Mouse (Mus musculus) liver, embryonic 12.5 days (tissue): ENCODE results near the gene Gm5737. TPM values are rescaled to one million over a fixed set of nuclear protein-coding genes. Genes with fewer than 3 reads are reported as not detected.

Source experiments
- polyA plus RNA-seq: library from polyadenylated mRNA; unstranded; fragments of >200 nt; fragmentation: Nextera tagmentation; extraction: Ambion mirVana; gene quantifications from 2 replicates; pipeline ENCODE4 v1.2.1, GENCODE M21; 2016

Gm5737 gene
- polyA plus RNA-seq, 1 experiment from 2014 or later = not detected

Other genes with a start within 250 kb of the Gm5737 start
- 150 and 160 TPM in 2 replicates for gene Uqcrc2, start 177.2 kb upstream of the Gm5737 start, polyA plus RNA-seq
- gene Pdzd9, start 142.0 kb upstream of the Gm5737 start, polyA plus RNA-seq = 0.13 and 0.17 TPM in 2 replicates
- gene Mosmo, start 134.7 kb upstream of the Gm5737 start, polyA plus RNA-seq = 9.4 and 10.7 TPM in 2 replicates
- gene Vwa3a, start 73.0 kb upstream of the Gm5737 start, polyA plus RNA-seq = not detected in 2 replicates
- gene Eef2k, start 30.5 kb downstream of the Gm5737 start, polyA plus RNA-seq = 44.3 and 45.0 TPM in 2 replicates
- gene Polr3e, start 105.4 kb downstream of the Gm5737 start, polyA plus RNA-seq = 27.4 and 27.9 TPM in 2 replicates
- gene Cdr2, start 169.9 kb downstream of the Gm5737 start, polyA plus RNA-seq = 39.3 and 40.8 TPM in 2 replicates
- 0.18 TPM in 1 of 2 replicates, not detected in the other for gene Mfsd13b, start 170.1 kb downstream of the Gm5737 start, polyA plus RNA-seq
- gene Mettl9, start 222.1 kb downstream of the Gm5737 start, polyA plus RNA-seq = 71.8 and 73.5 TPM in 2 replicates